In the genomic region with DNA sequence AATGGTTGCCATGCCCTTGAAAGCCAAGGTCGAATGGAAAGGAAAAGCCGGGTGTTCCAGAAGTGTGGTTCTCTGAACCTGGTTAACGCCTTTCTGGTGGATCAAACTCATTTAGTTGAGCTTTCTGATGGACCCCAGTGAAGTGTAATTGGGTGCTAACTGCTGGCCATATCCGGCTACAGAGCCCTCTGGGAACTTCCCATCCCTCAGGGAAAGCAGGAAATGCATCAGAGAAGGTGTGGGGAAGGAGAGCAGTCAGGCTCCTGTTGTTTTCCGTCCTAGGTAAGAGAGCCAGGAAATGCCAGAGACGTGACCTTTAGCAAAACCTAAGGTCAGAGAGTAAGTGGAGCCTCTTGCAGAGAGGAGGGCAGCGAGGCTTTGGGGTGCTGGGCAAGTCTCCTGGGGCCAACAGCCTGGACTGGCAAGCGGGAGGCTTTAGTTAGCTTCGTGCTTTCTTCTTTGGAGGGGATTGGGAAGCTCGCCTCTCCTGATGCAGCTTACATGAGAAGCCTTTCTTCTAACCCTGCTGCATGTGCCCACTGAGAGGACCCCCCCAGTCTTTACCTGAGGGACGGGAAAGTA, we compare ENCODE assay signal across 8 mouse cellular contexts. TPM values are rescaled to one million over a fixed set of nuclear protein-coding genes. Genes with fewer than 3 reads are reported as not detected.
DNase-seq lines count a peak whose midpoint lies in the region; ATAC-seq and TF ChIP-seq lines count a peak whose summit lies in the region.
"Had no signal": no experiment of that assay in that cellular context is flagged by ENCODE, and none has a peak within 500 bp of the region (broad histone marks: within the 10 kb centered on the region; RNA-seq: fewer than 3 reads in every experiment).

No protein-coding gene starts in this region.

- H3K9me3 ChIP-seq in liver, postnatal 0 days (ENCODE audit: low read length), result no peaks in the 10 kb centered on the region
- no peaks in the 10 kb centered on the region for H3K9me3 ChIP-seq in liver, embryonic 12.5 days (replicated peaks)
- H3K9me3 ChIP-seq in embryonic facial prominence, embryonic 13.5 days, result no peaks in the 10 kb centered on the region
- H3K9me3 ChIP-seq in intestine, embryonic 15.5 days, result no peaks in the 10 kb centered on the region
- no peaks in the 10 kb centered on the region for H3K9me3 ChIP-seq in midbrain, postnatal 0 days (ENCODE audit: low read length)

- no peak for ATAC-seq in liver, postnatal 0 days
- ATAC-seq in liver, embryonic 12.5 days, result no peak
- ATAC-seq in embryonic facial prominence, embryonic 13.5 days (ENCODE audit: insufficient number of reproducible peaks, insufficient read depth, low FRiP score, low TSS enrichment, low read depth), result no peak
- no peak for ATAC-seq in intestine, embryonic 15.5 days
- ATAC-seq in midbrain, postnatal 0 days (ENCODE audit: low FRiP score), result no peak

- no peaks in the 10 kb centered on the region for H3K27me3 ChIP-seq in liver, postnatal 0 days (ENCODE audit: insufficient read depth, low read length)
- no peaks in the 10 kb centered on the region for H3K27me3 ChIP-seq in liver, embryonic 12.5 days (replicated peaks)
- H3K27me3 ChIP-seq in embryonic facial prominence, embryonic 13.5 days, result no peaks in the 10 kb centered on the region
- H3K27me3 ChIP-seq in intestine, embryonic 15.5 days (replicated peaks), result no peaks in the 10 kb centered on the region
- no peaks in the 10 kb centered on the region for H3K27me3 ChIP-seq in midbrain, postnatal 0 days (ENCODE audit: insufficient read depth, low read length)

- peaks cover 30% of the 10 kb centered on the region for H3K36me3 ChIP-seq in liver, postnatal 0 days (replicated peaks; ENCODE audit: insufficient read depth, low read length)
- peaks cover 37% of the 10 kb centered on the region for H3K36me3 ChIP-seq in liver, embryonic 12.5 days
- H3K36me3 ChIP-seq in embryonic facial prominence, embryonic 13.5 days, result peaks cover 44% of the 10 kb centered on the region
- H3K36me3 ChIP-seq in intestine, embryonic 15.5 days, result peaks cover 18% of the 10 kb centered on the region
- H3K36me3 ChIP-seq in midbrain, postnatal 0 days (ENCODE audit: insufficient read depth, low read length), result peaks cover 27% of the 10 kb centered on the region

- TF ChIP-seq CTCF in liver, postnatal 0 days (IDR thresholded peaks at IDR 0.05; ENCODE audit: low read depth), result no peak
- no peak for TF ChIP-seq CTCF in midbrain, postnatal 0 days (IDR thresholded peaks at IDR 0.05)

- H3K4me3 ChIP-seq in liver, postnatal 0 days (ENCODE audit: low read depth, low read length), result no peak overlapping the region
- no peak overlapping the region for H3K4me3 ChIP-seq in liver, embryonic 12.5 days
- H3K4me3 ChIP-seq in embryonic facial prominence, embryonic 13.5 days, result no peak overlapping the region
- H3K4me3 ChIP-seq in intestine, embryonic 15.5 days (replicated peaks), result no peak overlapping the region
- H3K4me3 ChIP-seq in midbrain, postnatal 0 days (ENCODE audit: low read depth, low read length), result no peak overlapping the region

- peaks cover 38% of the 10 kb centered on the region for H3K4me1 ChIP-seq in liver, postnatal 0 days (ENCODE audit: insufficient read depth)
- H3K4me1 ChIP-seq in liver, embryonic 12.5 days, result peaks cover 70% of the 10 kb centered on the region
- H3K4me1 ChIP-seq in embryonic facial prominence, embryonic 13.5 days, result peaks cover 29% of the 10 kb centered on the region
- H3K4me1 ChIP-seq in intestine, embryonic 15.5 days (replicated peaks), result peaks cover 35% of the 10 kb centered on the region
- no peaks in the 10 kb centered on the region for H3K4me1 ChIP-seq in midbrain, postnatal 0 days (ENCODE audit: insufficient read depth, low read length)

- peak overlapping the region; percentile 74 for H3K27ac ChIP-seq in liver, postnatal 0 days (ENCODE audit: low read depth)
- no peak overlapping the region; the same call in 1 of the 2 replicates for H3K27ac ChIP-seq in liver, embryonic 12.5 days
- H3K27ac ChIP-seq in embryonic facial prominence, embryonic 13.5 days, result peak overlapping the region; percentile 74
- H3K27ac ChIP-seq in intestine, embryonic 15.5 days, result peak overlapping the region; percentile 6
- H3K27ac ChIP-seq in midbrain, postnatal 0 days (ENCODE audit: low read depth, low read length), result peak overlapping the region; percentile 13; the same call in 1 of the 2 replicates
- H3K27ac ChIP-seq: liver, embryonic 14.5 days had no signal

- no peak for TF ChIP-seq EP300 in liver, postnatal 0 days (IDR thresholded peaks at IDR 0.05; ENCODE audit: low read depth)

- DNase-seq in liver, postnatal 0 days, result no peak
- DNase-seq in midbrain, postnatal 0 days (ENCODE audit: low spot score), result no peak
- no peak for DNase-seq in adrenal gland, postnatal 25 days
- no peak for DNase-seq in natural killer cell, adult 2 months (ENCODE audit: low spot score in 2 of 2)

- H3K4me2 ChIP-seq in liver, postnatal 0 days (ENCODE audit: low read depth, low read length), result no peak overlapping the region
- H3K4me2 ChIP-seq in liver, embryonic 12.5 days, result no peak overlapping the region
- H3K4me2 ChIP-seq in embryonic facial prominence, embryonic 13.5 days, result no peak overlapping the region
- H3K4me2 ChIP-seq in intestine, embryonic 15.5 days (replicated peaks), result no peak overlapping the region
- H3K4me2 ChIP-seq in midbrain, postnatal 0 days (ENCODE audit: low read depth, low read length, poor library complexity, severe bottlenecking), result no peak overlapping the region

- WGBS in liver, postnatal 0 days (ENCODE audit: insufficient replicate concordance), result 72% methylated on average over 11 of the region's 11 CpGs
- WGBS in liver, embryonic 12.5 days (ENCODE audit: insufficient replicate concordance), result 74% methylated on average over 11 of the region's 11 CpGs
- WGBS in embryonic facial prominence, embryonic 13.5 days, result 62% methylated on average over 11 of the region's 11 CpGs
- WGBS in intestine, embryonic 15.5 days, result 70% methylated on average over 11 of the region's 11 CpGs
- WGBS in midbrain, postnatal 0 days, result 81% methylated on average over 11 of the region's 11 CpGs

- H3K9ac ChIP-seq in liver, postnatal 0 days (replicated peaks), result no peak overlapping the region
- H3K9ac ChIP-seq in liver, embryonic 12.5 days, result no peak overlapping the region
- H3K9ac ChIP-seq in embryonic facial prominence, embryonic 13.5 days, result no peak overlapping the region
- H3K9ac ChIP-seq in intestine, embryonic 15.5 days, result no peak overlapping the region
- H3K9ac ChIP-seq in midbrain, postnatal 0 days (replicated peaks; ENCODE audit: low read length, poor library complexity, severe bottlenecking), result no peak overlapping the region
- H3K9ac ChIP-seq: liver, embryonic 14.5 days had no signal

RNA-seq across cellular contexts. Expression of gene Sec14l1, which starts 32.5 kb away (rescaled TPM):
- 8.2 and 9.2 TPM in 2 replicates for polyA plus RNA-seq in liver, postnatal 0 days (2015; fragmentation: Nextera tagmentation; extraction: Ambion mirVana)
- 26.9 and 27.5 TPM in 2 replicates for polyA plus RNA-seq in liver, embryonic 12.5 days (2016; fragmentation: Nextera tagmentation; extraction: Ambion mirVana)
- polyA plus RNA-seq in embryonic facial prominence, embryonic 13.5 days (2015; fragmentation: Nextera tagmentation; extraction: Ambion mirVana), result 44.3 and 47.3 TPM in 2 replicates
- polyA plus RNA-seq in intestine, embryonic 15.5 days (2015; fragmentation: Nextera tagmentation; extraction: Ambion mirVana), result 30.4 and 30.7 TPM in 2 replicates
- 63.5 and 71.1 TPM in 2 replicates for total RNA-seq in midbrain, postnatal 0 days (2014; rRNA removed)
- 48.0 and 49.2 TPM in 2 replicates for polyA plus RNA-seq in midbrain, postnatal 0 days (2015; fragmentation: Nextera tagmentation; extraction: Ambion mirVana)
- 157 and 195 TPM in 2 replicates for total RNA-seq in adrenal gland, postnatal 25 days (2021)
